Mouse (Mus musculus) myocyte (in vitro differentiated cells): ENCODE results near the gene Zc3h7b.

Experiments used
- CEBPB ChIP-seq: IDR thresholded peaks from 2 replicates; pipeline ENCODE4 v1.6.1; 2011; ENCODE audit warnings: mild to moderate bottlenecking, moderate library complexity; ENCODE audit not compliant: poor library complexity, insufficient read depth, severe bottlenecking
- E2F4 ChIP-seq: IDR thresholded peaks from one replicate; pipeline ENCODE4 v1.6.1; 2011; ENCODE audit warnings: mild to moderate bottlenecking, control low read depth, moderate library complexity; ENCODE audit not compliant: insufficient read depth
- MAX ChIP-seq: IDR thresholded peaks from one replicate; pipeline ENCODE4 v1.6.1; 2011; ENCODE audit warnings: low read depth, mild to moderate bottlenecking, control low read depth
- MYOD1 ChIP-seq, 3 experiments: IDR thresholded peaks; one replicate each; pipeline ENCODE4 v1.6.1; 2011; ENCODE audit warnings: control low read depth in 2 of 3, low read depth in 2 of 3, mild to moderate bottlenecking in 2 of 3, moderate library complexity in 1 of 3; ENCODE audit not compliant: insufficient read length in 2 of 3, control insufficient read depth in 1 of 3
- MYOG ChIP-seq, 3 experiments: IDR thresholded peaks; one replicate each; pipeline ENCODE4 v1.6.1; 2011; ENCODE audit warnings: control low read depth in 2 of 3, low read depth in 2 of 3, mild to moderate bottlenecking in 2 of 3; ENCODE audit not compliant: insufficient read length in 2 of 3, control insufficient read depth in 1 of 3, insufficient read depth in 1 of 3
- POLR2A ChIP-seq: IDR thresholded peaks from one replicate; pipeline ENCODE4 v1.6.1; 2011; ENCODE audit warnings: low read depth, mild to moderate bottlenecking, control low read depth, moderate library complexity; ENCODE audit not compliant: insufficient read length
- POLR2AphosphoS2 ChIP-seq: IDR thresholded peaks from one replicate; pipeline ENCODE4 v1.6.1; 2011; ENCODE audit warnings: low read depth, control low read depth; ENCODE audit not compliant: insufficient read length
- TCF3 ChIP-seq: IDR thresholded peaks from one replicate; pipeline ENCODE4 v1.6.1; 2011; ENCODE audit warnings: low read depth, control low read depth; ENCODE audit not compliant: insufficient read length
- USF1 ChIP-seq: IDR thresholded peaks from one replicate; pipeline ENCODE4 v1.6.1; 2011; ENCODE audit warnings: low read depth, mild to moderate bottlenecking, control low read depth, moderate library complexity

DNA sequence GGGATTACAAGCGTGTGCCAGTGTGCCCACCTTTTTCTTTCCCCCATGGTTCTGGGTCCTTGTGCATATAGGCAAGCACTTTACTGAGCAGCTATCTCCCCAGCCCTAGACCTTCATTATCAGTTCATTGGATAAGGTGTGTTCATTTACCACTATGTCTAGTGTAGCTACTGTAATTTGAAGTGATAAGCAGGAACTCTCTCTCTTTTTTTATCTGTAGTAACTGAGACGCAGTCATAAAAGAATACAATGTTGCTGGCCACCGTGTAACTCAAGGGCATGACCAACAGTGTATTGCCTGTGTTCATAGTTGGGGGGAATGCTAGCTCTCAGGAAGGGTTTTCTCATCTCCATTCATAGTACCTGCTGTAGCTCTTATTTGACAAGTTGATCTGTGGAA is 14.7 kb downstream of the Zc3h7b start:
- TF ChIP-seq TCF3, result no peak
- TF ChIP-seq MAX, result no peak
- TF ChIP-seq E2F4, result no peak
- no peak for TF ChIP-seq POLR2AphosphoS2
- no peak for TF ChIP-seq USF1
- no peak for TF ChIP-seq CEBPB
- no peak for TF ChIP-seq MYOG (IDR thresholded peaks at IDR 0.05; ENCODE audit: control insufficient read depth in 1 of 3, insufficient read depth in 1 of 3, insufficient read length in 2 of 3, low read depth in 2 of 3)
- TF ChIP-seq POLR2A, result no peak
- no peak for TF ChIP-seq MYOD1 (IDR thresholded peaks at IDR 0.05; ENCODE audit: control insufficient read depth in 1 of 3, insufficient read length in 2 of 3, low read depth in 2 of 3)
